Mouse (Mus musculus): ENCODE results near the gene Lsp1. TPM values are rescaled to one million over a fixed set of nuclear protein-coding genes. Genes with fewer than 3 reads are reported as not detected.

The Lsp1 gene
- polyA plus RNA-seq, 1 experiment = 159 TPM

GRCm38 (mm10) chr7:142538291-142538690 lies 77.7 kb downstream of the Lsp1 start:
- TF ChIP-seq CTCF (IDR thresholded peaks at IDR 0.05; ENCODE audit: borderline replicate concordance, insufficient read depth, low read length) (no peak), POLR2A (IDR thresholded peaks at IDR 0.05; ENCODE audit: low read depth, low read length) (no peak)
- no peak overlapping the region for H3K27ac ChIP-seq (ENCODE audit: insufficient read depth, low read length)
- no peak overlapping the region for H3K4me3 ChIP-seq (ENCODE audit: insufficient read depth, low read length)
- no peaks in the 10 kb centered on the region for H3K4me1 ChIP-seq (ENCODE audit: control insufficient read depth, insufficient read depth, low read length)

GRCm38 (mm10) chr7:142538766-142539165 lies 78.2 kb downstream of the Lsp1 start:
- Histone ChIP-seq H3K4me3 (ENCODE audit: insufficient read depth, low read length) (no peak overlapping the region), H3K27ac (ENCODE audit: insufficient read depth, low read length) (no peak overlapping the region), H3K4me1 (ENCODE audit: control insufficient read depth, insufficient read depth, low read length) (no peaks in the 10 kb centered on the region)
- no peak for TF ChIP-seq CTCF (IDR thresholded peaks at IDR 0.05; ENCODE audit: borderline replicate concordance, insufficient read depth, low read length)
- TF ChIP-seq POLR2A (IDR thresholded peaks at IDR 0.05; ENCODE audit: low read depth, low read length) = no peak

- no peak overlapping the region for H3K27ac ChIP-seq (ENCODE audit: insufficient read depth, low read length)
- no peaks in the 10 kb centered on the region for H3K4me1 ChIP-seq (ENCODE audit: control insufficient read depth, insufficient read depth, low read length)
- TF ChIP-seq POLR2A (IDR thresholded peaks at IDR 0.05; ENCODE audit: low read depth, low read length) = no peak
- no peak for TF ChIP-seq CTCF (IDR thresholded peaks at IDR 0.05; ENCODE audit: borderline replicate concordance, insufficient read depth, low read length)
- no peak overlapping the region for H3K4me3 ChIP-seq (ENCODE audit: insufficient read depth, low read length)
Observed at GRCm38 (mm10) chr7:142539828-142540227, 79.2 kb downstream of the Lsp1 start.

- H3K27ac ChIP-seq (ENCODE audit: insufficient read depth, low read length) = no peak overlapping the region
- no peaks in the 10 kb centered on the region for H3K4me1 ChIP-seq (ENCODE audit: control insufficient read depth, insufficient read depth, low read length)
- no peak for TF ChIP-seq CTCF (IDR thresholded peaks at IDR 0.05; ENCODE audit: borderline replicate concordance, insufficient read depth, low read length)
- no peak for TF ChIP-seq POLR2A (IDR thresholded peaks at IDR 0.05; ENCODE audit: low read depth, low read length)
- H3K4me3 ChIP-seq (ENCODE audit: insufficient read depth, low read length) = no peak overlapping the region
Observed at GRCm38 (mm10) chr7:142542771-142543303, 82.2 kb downstream of the Lsp1 start.

Other genes starting within 250 kb of the Lsp1 start
- gene Gm7579, start 248.9 kb upstream of the Lsp1 start, polyA plus RNA-seq (2011; ENCODE audit: insufficient read length, low read depth, missing spikeins) = not detected in 2 replicates
- gene Krtap5-5, start 230.8 kb upstream of the Lsp1 start, polyA plus RNA-seq (2011; ENCODE audit: insufficient read length, low read depth, missing spikeins) = not detected in 2 replicates
- not detected in 2 replicates for gene Gm40460, start 219.7 kb upstream of the Lsp1 start, polyA plus RNA-seq (2011; ENCODE audit: insufficient read length, low read depth, missing spikeins)
- gene Gm2431, start 202.5 kb upstream of the Lsp1 start, polyA plus RNA-seq (2011; ENCODE audit: insufficient read length, low read depth, missing spikeins) = not detected in 2 replicates
- not detected in 2 replicates for gene Gm4559, start 186.4 kb upstream of the Lsp1 start, polyA plus RNA-seq (2011; ENCODE audit: insufficient read length, low read depth, missing spikeins)
- not detected in 2 replicates for gene Krtap5-1, start 163.7 kb upstream of the Lsp1 start, polyA plus RNA-seq (2011; ENCODE audit: insufficient read length, low read depth, missing spikeins)
- not detected in 2 replicates for gene Krtap5-4, start 157.3 kb upstream of the Lsp1 start, polyA plus RNA-seq (2011; ENCODE audit: insufficient read length, low read depth, missing spikeins)
- 6.0 and 6.5 TPM in 2 replicates for gene Ifitm10, start 87.1 kb upstream of the Lsp1 start, polyA plus RNA-seq (2011; ENCODE audit: insufficient read length, low read depth, missing spikeins)
- not detected in 2 replicates for gene Gm49369, start 78.1 kb upstream of the Lsp1 start, polyA plus RNA-seq (2011; ENCODE audit: insufficient read length, low read depth, missing spikeins)
- 617 and 890 TPM in 2 replicates for gene Ctsd, start 72.8 kb upstream of the Lsp1 start, polyA plus RNA-seq (2011; ENCODE audit: insufficient read length, low read depth, missing spikeins)
- 1.3 and 2.4 TPM in 2 replicates for gene Syt8, start 26.0 kb upstream of the Lsp1 start, polyA plus RNA-seq (2011; ENCODE audit: insufficient read length, low read depth, missing spikeins)
- 1.1 TPM in 1 of 2 replicates, not detected in the other for gene Tnni2, start 19.0 kb upstream of the Lsp1 start, polyA plus RNA-seq (2011; ENCODE audit: insufficient read length, low read depth, missing spikeins)
- 1.4 TPM in 2 replicates for gene Tnnt3, start 38.0 kb downstream of the Lsp1 start, polyA plus RNA-seq (2011; ENCODE audit: insufficient read length, low read depth, missing spikeins)
- 8.2 and 10.6 TPM in 2 replicates for gene Mrpl23, start 71.9 kb downstream of the Lsp1 start, polyA plus RNA-seq (2011; ENCODE audit: insufficient read length, low read depth, missing spikeins)
- gene Igf2, start 206.0 kb downstream of the Lsp1 start, polyA plus RNA-seq (2011; ENCODE audit: insufficient read length, low read depth, missing spikeins) = 2,532 and 4,944 TPM in 2 replicates
- 0.45 and 0.93 TPM in 2 replicates for gene Gm49394, start 209.1 kb downstream of the Lsp1 start, polyA plus RNA-seq (2011; ENCODE audit: insufficient read length, low read depth, missing spikeins)

Measured in embryonic fibroblast, embryonic 13.5 days (primary cell).